Mouse (Mus musculus) ovary, postnatal 36 days (tissue): ENCODE data around the gene Unk.

ENCODE experiments used
- DNase-seq: peaks from one replicate; pipeline ENCODE4 v3.0.0; 2022; ENCODE audit warnings: low spot score, mixed read lengths

The Unk gene

DNA sequence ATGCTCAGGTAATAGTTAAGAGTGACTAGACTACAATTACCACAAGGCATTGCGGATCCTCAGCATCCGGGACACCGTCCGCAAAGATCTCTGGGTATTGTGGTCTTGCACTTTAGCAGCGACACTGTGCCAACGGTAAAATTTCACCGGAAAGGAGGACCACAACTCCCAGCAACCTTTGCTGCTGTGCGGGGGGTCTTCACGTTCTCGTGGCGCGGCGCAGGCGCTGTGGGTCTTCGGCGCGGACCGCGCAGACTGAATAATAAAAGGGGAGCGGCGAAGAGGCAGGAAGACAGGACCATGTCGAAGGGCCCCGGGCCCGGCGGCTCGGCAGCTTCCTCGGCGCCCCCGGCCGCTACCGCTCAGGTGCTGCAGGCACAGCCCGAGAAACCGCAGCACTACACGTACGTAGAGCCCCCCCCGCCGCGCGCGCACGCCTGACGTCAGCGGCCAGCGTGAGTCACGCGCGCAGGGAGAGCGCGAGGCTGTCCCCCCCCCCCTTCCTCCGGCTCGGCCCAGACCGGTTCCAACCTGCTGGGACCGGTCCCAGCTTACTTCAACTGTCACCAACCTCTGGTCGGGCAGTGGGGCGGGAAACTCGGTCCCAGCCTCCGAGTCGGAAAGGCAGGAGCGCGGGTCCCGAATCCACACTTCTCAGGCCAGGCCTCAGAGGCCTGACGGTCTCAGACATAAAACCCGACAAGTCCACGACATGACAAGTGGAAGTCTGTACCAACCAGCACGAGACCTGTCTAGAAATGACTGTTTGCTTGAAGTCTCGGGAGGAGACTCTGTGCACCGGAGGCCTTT is at the start of gene Unk:
Gene Unk (plus strand): TSS at position 235 of the 810 bp plus-strand sequence.
- DNase-seq = peak; percentile 94

DNA sequence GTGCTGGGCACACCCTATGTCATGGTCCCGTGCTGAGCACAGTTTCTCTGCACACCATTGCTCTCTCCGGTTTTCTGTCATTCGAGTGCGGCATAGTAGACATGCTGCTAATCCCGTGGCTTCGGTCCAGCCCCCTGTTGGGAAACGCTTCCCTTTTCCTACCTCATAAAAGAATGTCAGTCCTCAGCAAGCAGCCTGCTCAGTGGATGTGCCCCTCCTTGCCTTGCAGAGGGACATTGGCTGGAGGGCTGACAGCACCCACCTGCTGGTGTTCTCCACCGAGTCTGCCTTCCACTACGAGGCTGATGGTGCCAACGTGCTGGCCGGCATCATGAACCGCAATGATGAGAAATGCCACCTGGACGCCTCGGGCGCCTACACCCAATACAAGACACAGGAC is 47.6 kb upstream of the Unk start:
- DNase-seq = no peak

DNA sequence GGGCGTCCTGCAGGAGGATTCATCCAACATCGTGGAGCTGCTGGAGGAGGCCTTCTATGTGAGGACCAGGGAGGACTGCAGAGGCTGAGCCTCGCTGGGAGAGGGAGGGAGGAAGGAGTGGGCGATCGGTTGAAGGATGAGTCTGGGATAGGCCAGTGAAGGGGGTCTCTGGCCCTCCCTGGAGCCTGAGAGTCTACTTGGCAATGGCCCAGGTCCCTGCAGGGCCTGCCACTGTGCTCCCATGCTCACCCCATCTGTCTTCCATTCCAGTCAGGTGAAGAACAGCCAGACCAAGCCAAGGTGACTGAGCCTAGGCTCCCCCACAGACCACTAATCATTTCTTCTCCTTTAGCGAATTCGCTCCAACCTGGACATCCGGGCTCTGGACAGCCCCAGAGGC is 46.8 kb upstream of the Unk start:
- no peak for DNase-seq

DNA sequence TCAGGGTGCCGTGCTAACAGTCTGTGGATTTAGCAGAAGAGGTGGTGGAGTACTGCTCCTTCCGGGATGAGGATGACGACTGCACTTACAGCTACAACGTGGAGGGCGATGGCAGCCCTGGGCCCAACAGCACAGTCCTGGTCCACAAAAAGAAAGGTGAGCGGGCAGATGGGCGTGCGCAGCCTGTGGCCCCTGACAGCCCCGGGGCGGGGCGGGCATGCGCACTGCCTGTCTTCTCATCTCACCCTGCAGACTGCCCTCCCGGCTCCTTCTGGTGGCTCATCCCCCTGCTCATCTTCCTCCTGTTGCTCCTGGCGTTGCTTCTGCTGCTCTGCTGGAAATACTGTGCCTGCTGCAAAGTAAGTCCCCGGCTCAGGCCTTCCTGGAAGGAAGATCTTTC is 40.4 kb upstream of the Unk start:
- no peak for DNase-seq

DNA sequence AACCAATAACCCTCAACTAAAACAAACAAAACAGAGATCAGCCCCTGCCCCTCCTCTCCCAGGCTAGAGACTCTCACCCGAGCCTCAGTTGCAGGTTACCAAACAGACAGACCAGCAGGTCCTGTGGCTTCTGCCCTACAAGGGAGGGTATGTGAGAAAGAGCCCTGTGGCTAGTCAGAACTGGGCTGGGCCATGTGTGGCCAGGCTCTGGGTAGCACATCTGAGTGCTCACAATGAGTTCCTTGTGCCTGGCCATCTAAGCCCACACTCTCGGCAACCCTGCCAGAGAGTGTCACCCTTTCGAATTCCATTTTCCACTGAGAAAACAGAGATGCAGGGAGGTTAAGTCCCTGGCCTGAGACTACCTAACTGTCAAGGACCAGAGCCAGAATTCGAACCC is 38.0 kb upstream of the Unk start:
- no peak for DNase-seq

DNA sequence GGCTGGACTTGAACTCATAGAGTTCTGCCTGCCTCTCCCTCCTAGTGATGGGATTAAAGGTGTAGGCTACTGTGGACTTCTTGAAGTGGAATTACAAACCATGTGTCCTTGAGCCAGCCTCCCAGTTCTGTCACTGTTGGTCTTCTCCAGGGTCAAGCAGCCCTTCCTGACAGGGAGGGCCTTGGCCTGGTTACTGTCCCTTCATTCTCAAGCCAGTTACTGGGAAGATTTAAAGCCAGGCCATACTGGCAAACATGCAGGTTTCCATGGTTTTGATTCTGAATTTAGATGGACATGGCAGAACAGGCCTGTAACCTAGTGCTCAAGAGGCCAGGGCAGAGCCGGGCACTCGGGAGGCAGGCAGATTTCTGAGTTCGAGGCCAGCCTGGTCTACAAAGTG is 34.9 kb upstream of the Unk start:
- no peak for DNase-seq

DNA sequence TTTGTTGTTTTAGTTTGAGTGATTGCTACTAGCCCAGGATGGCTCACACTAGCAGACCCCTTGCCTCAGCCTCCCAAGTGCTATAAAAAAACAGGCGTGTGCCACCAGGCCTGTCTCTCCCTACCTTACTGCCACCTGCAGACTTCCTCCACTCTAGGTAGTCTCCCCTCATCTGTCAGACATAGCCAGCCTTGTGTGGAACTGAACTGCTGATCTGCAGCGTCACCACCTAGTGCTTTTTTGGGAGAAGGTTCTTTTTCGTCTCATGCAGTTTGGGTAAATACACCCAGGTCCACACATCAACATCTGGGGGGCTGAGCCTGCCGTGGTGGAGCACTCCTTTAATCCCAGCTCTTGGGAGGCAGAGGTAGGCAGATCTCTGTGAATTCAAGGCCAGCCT is 33.1 kb upstream of the Unk start:
- no peak for DNase-seq

DNA sequence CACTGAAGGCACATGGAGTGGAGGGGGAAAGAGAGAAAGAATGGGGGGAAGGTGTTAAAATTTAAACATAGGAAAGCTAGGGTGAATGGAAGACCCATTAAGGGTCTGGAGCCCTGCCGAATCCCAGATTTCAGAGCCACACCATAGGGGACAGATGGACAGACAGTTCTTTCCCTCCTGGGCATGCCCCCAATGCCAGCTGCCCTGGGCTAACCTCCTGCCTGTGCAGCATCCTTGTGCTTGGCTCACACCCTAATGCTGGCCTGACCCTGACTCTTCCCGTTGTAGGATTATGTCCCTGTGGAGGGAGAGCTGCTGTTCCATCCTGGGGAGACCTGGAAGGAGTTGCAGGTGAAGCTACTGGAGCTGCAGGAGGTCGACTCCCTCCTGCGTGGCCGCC is 32.5 kb upstream of the Unk start:
- DNase-seq = no peak

DNA sequence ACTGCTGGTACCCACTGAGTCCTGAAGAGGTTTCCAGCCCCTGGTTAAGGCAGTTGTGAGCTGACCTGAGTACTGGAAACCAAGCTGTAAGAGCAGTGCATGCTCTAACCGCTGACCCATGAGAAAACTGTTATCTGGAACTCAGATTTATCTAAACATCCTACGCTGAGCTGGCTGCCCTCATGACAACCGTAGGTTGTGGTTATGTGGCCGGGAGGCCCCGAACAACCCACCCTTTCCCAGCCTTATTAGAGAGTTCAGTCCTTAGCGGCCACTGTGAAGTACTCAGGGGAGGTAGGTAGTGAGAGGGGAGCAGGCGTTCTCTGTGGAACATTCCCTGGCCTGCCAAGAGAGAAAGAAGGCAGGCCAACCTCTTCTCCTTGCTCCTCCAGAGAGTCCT is 31.1 kb upstream of the Unk start:
- no peak for DNase-seq

DNA sequence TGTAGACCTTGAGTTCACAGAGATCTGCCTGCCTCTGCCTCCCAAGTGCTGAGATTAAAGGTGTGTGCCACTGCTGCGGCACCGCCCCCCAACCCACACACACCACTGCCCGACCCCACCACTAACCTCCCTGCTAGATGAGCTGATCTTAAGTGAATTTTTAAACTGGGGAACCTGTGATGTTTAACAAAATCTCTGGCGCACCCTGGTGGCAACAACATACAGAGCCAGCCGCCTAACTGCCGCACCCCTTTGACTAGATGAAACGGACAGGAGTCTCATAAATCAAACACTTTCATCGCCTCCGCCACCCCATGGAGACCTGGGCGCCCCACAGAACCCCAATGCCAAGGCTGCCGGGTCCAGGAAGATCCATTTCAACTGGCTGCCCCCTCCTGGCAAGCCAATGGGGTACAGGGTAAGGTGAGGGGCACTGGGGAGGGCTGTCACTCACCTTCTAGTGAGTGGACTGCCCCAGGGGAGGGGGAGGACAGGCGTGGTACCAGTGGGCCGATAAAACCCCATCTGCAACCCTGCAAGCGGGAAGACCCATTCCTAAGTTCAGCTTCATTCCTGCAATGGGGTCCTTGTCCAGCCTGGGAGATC is 30.5 kb upstream of the Unk start:
- DNase-seq = peak; percentile 70

DNA sequence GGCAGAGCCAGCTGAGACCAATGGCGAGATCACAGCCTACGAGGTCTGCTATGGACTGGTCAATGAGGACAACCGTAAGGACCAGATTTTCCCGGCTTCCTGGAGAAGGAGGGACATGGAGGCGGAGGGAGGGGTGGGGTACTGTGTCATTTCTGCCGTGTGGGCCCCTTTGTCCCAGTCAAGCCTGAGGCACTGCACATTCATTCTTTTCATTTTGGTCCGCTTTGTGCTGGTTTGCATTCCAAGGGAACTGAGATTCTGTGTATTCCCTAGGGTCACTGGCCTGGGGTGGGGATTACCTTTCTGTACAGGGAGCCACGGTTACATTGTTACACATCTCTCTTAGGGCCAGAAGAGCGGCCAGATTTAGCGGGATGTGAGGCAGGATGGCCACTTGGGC is 29.5 kb upstream of the Unk start:
- no peak for DNase-seq

DNA sequence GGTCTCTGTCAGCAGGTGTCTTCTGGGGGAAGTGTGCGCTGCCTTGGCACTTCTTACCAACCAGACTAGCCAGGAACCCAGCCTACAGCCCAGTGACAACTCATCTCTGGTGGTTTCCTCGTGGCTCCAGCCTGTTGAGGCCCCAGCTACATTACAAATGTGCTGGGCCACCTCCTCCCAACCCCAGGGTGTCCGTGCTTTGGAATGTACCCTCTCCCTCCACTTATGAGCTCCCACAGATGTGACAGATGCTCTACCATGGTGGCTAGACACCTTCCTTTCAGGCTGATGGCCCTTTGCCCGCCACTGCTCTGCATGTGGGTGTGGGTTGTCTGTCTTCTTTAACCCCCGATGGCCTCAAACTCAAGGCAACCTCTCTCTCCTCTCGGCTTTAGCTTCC is 28.4 kb upstream of the Unk start:
- DNase-seq = no peak

DNA sequence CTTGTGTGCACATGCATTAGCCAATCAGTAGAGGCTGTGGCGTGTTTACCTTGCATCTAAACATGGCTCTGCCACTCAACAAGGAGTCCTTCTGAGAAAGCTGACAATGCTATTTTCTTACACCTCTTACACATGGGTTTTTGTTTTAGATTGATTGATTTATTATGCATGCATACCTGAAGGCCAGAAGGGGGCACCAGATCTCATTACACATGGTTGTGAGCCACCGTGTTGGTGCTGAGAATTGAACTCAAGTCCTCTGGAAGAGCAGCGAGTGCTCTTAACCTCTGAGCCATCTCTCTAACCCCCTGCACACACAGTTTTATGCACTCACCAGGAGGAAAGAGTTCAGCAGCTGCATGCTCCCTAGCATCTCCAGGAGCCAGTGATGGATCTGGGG is 27.2 kb upstream of the Unk start:
- no peak for DNase-seq

DNA sequence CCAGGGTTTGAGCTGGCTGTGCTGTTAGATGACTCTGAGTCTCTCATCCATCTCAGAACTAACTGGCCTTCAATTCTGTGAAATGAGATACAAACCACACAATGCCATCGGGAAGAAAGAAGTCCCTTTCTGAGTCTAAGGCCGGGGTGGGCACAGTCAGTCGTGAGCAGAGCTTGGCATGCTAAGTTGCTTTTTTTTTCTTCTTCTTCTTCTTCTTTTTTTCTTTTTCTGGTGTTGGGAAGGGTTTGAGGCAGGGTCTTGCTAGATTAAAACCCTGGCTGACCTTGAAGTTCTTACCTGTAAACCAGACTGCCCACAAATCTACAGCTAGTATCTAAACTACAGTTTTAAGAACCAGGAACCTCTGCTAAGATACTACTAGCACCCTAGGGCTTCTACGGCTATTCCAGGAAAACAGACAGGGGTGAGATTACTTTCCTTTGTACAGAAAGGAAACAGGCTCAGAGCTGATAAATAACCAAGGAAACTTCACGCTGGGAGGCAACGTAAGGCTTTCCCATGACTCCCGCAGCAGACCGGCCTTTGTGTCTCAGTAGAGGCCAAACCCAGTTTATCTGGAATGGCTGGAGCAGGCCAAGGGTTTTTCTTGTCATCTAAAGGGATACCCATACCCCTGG is 25.8 kb upstream of the Unk start:
- no peak for DNase-seq

DNA sequence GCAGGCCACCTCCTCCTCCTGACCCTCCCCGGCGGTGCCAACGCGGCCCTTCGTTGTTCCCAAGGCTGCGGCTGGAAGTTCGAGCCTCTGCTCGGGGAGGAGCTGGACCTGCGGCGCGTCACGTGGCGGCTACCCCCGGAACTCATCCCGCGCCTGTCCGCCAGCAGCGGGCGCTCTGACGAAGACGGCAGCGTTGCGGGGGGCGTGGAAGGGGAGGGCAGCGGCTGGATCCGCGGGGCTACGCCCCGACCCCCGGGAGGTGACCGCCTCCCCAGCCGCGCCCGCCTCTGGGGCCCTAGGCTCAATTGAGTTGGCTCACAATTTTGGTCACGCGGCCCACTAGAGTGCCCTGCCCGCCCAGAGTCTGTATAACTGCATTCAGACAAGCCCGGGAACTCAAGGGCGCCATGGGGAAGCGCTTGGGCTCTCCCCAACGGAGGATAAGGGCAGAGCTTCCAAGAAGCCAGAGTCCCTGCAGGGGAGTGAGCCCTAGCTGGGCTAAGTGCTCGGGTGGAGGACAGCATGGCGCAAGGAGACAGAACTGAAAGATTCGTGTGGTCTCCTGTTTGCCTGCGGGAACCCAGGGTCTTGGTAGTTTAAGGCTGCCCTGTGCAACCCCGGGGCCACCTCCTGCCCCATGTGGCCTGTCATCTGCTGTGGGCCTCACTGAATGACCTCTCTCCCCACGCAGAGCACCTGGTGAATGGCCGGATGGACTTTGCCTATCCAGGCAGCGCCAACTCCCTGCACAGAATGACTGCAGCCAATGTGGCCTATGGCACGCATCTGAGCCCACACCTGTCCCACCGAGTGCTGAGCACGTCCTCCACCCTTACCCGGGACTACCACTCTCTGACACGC is 25.1 kb upstream of the Unk start:
- DNase-seq = peak; percentile 88

DNA sequence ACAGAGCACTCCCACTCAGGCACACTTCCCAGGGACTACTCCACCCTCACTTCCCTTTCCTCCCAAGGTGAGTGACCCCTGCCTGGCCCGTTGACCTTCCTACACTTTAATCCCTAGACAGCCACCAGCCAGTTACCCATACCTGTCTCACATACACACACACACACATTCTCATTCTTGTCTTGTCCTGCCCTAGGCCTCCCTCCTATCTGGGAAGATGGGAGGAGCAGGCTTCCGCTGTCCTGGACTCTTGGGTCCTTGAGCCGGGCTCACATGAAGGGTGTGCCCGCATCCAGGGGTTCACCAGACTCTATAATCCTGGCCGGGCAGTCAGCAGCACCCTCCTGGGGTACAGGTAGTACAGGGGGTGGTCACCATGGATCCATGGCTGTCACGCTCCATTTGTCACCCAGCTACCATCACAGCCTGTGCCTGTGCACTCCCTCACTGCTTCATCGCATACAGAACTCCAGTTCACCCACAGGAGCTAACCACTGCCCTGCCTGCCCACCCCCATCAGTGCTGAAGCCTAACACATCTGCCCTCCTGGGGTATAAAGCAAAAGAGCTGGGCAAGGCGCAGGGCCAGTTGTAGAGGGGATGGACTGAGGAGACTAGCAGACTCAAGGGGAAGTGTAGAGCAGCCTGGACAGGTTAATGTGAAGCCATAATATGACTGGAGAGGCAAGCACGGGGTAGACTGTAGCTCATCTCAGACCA is 24.3 kb upstream of the Unk start:
- DNase-seq = no peak

DNA sequence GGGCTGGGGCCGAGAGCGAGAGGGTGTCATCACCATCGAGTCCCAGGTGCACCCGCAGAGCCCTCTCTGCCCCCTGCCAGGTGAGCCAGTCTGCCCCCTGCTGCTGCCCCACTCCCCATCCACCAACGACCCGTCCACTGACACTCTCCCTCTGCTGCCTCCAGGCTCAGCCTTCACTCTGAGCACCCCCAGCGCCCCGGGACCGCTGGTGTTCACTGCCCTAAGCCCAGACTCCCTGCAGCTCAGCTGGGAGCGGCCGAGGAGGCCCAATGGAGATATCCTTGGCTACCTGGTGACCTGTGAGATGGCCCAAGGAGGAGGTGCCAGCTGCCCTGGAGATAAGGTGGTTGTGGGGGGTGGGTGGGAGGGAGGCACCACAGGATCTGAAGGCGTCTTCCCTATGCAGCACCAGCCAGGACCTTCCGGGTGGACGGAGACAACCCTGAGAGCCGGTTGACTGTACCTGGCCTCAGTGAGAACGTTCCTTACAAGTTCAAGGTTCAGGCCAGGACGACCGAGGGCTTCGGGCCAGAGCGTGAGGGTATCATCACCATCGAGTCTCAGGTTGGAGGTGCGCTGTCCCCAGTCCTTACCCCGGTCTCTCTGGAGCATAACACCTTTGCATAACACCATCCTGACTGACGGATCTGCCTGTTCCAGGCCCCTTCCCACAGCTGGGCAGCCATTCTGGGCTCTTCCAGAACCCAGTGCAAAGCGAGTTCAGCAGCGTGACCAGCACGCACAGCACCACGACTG is 22.8 kb upstream of the Unk start:
- no peak for DNase-seq

DNA sequence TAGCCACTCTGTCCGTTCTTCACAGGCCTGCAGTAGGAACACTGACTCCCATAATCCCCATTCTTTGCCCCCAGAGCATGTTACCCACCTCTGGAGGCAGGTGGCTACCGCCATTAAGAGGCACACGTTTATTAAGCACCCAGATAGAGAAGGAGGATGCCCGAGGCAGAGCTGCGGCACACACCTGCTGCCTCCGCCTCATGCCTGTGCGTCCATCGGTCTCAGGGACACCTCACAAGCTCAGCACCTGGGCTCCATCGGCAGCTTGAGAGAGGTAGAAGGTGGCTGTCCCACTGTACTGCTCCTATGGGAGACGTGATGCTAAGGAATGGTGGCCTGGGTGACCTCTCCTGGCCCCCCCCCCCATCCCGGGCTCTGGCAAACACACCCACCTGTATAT is 21.7 kb upstream of the Unk start:
- no peak for DNase-seq

DNA sequence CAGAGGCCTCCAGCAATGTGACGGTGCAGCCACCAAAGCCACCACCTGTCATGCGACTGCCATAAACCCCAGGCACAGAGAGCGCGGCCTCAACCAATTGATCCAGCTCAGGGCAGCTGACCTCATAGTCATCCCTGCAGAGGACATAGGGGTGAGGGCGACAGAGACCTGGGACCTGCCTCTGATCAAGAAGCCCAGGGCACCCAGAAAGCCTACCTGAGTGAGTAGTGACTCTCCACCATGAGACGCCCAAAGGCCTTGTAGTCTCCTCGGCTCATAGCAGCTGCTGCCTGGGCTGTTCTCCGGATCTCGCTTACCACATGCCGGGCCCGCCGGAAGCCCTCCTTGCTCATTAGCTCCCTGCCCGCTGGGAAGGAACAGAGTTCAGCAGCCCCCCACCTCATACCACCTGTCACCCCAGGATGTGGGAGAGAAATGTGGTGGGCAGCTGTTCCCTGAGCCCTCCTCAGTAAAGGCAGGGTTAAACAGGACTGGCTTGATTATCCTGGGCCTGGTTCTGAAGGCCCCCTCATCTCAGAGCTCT is 21.2 kb upstream of the Unk start:
- no peak for DNase-seq

DNA sequence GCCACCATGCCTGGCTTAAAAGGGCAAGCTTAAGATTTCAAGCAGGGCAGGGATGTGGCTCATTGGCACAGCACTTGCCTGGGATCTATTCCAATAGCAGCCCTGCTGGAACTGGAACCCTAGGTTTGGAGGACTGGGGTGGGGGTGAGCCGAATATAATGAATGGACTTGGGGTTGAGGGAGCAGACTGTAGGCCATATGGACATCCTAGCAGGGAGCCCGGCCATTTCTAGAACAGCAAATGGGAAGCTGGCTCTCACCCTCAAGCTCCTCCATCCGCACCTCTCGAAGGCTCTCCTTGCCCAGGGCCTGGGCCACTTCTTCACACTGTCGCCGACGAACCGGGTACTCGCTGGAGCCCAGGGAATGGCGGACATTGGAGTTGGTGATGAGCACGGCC is 20.5 kb upstream of the Unk start:
- DNase-seq = no peak

DNA sequence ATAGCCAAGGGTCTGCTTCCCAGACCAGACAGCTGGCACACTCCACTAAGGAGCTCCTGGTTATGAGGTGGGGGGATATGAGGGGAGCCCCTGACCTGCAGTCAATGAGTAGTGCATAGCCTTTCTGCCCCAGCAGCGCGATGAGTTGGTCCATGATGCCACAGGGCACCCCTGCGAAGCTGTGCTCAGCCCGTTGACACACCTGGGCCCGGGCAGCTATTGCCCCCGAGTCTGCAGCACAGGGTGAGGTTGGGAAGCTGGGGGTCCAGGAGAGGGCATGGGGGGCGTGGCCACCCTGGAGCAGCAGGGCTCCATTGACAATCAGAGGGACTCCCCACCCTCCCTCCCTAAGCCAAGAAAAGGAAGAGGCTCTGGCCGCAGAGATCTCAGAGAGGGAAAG is 20.0 kb upstream of the Unk start:
- DNase-seq = no peak
